Mouse (Mus musculus) left cerebral cortex, adult 18-20 months (tissue): ENCODE results near the gene Npdc1. TPM values are rescaled to one million over a fixed set of nuclear protein-coding genes. Genes with fewer than 3 reads are reported as not detected.
"Not testable (repeated sequence)": the region's sequence is repeated elsewhere in the genome, so short reads cannot be mapped to it uniquely, and the experiment has no call there.

Source experiments
- DNase-seq, 2 experiments: peaks; one replicate each; pipeline ENCODE4 v3.0.0; 2021 to 2022; ENCODE audit warnings: low spot score in 2 of 2, mixed read lengths in 1 of 2
- total RNA-seq, 2 experiments: library from RNA; stranded (reverse); gene quantifications; 2 replicates each; pipeline ENCODE4 v1.2.3; 2021

Npdc1 gene
- total RNA-seq, 2 experiments from 2014 or later = 328 to 341 TPM

- DNase-seq = no peak
Measured at GRCm38 (mm10) chr2:25394281-25395221, 4.6 kb upstream of the Npdc1 start.

DNA sequence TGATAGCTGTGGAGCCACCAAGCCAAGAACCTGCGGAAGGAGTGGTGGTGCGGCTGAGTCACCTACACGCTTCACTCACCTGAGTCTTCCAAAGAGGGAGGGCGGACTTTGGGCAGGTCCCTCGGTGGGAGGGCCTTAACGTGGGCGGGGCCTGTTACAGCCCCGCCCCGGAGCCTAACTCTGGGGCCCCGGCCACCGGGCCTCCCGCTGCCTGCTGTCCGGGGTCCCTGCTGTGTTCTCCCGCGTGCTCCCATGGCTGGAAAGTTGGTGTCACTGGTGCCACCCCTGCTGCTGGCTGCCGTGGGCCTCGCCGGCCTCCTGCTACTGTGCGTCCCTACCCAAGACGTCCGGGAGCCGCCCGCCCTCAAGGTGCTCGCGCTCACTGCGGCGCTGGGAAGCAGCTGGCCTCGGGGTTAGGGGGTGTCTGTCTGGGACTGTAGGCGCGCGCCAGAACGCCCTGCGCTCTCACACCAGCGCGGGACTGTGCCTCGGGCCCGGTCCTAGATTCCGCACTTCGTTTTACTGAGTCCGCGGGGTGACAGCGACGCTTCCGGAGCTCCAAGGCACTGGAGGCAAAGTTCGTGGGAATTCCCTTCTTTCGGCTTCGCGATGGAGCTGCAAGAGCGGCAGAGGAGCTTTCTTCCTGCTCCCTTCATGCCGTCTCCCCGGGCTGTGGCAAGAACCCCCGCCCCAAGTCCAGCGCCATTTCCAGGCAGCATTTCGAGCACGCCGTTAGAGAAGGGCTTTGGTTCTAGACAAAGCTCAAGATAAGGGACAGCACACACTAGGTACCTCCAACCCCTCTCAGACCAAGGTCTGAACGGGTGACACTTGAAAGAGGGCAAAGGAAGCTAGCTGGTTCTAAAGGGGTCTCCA, 3.2 kb upstream of the Npdc1 start, which contains the start of gene Entpd2:
Gene Entpd2, plus strand, starts transcription at position 154 of the 876 bp plus-strand sequence.
- no peak for DNase-seq

DNA sequence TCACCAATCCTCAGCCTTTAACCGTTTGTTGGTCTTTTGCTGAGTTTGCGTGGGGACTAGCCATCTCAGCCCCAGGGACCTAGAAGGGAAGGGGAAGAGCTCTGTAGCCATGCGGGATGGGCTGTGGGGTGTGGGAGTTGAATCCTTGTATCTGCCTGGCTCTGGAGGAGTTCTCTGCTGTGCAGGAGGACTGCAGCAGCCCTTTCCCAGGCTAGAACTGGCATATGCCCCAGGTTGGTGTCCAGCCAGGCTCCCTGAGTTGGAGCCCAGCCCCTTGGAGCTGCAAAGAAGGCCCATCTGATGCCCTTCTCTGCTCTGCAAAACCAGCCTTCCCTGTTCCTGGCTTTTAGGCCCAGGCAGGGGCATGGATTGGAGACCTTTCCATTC, 2.6 kb upstream of the Npdc1 start:
- DNase-seq = no peak

- DNase-seq = no peak
Measured at GRCm38 (mm10) chr2:25397010-25397409, 2.1 kb upstream of the Npdc1 start.

DNA sequence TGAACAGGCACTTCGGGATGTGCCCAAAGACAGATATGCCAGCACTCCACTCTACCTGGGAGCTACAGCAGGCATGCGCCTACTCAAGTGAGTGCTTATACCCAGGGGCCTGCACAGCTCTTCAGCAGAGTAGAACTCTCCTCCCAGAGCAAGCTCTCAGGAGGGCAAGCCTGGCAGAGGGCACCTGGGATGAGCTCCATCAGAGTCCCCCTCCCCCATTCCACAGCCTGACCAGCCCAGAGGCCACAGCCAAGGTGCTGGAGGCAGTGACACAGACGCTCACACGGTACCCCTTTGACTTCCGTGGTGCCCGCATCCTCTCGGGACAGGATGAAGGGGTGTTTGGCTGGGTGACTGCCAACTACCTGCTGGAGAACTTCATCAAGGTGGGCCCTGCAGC, 1.1 kb upstream of the Npdc1 start:
- no peak for DNase-seq

DNA sequence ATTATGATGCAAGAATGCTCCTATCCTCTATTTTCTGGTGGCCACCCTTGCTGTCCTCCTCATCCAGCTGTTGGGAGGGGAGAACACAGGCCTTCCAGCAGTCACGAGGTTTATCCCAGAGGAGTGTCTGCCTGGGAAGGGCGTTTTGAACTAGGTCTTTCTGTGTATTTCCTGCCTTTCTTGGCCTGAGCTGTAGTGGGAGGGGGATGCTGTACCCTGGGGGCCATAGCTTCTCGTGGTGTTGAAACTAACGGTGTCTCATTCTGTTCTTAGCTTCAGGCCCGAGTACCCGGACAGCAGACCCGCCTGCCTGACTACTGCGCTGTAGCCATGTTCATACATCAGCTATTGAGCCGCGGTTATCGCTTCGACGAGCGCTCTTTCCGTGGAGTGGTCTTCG, 1.1 kb downstream of the Npdc1 start:
- no peak for DNase-seq

DNA sequence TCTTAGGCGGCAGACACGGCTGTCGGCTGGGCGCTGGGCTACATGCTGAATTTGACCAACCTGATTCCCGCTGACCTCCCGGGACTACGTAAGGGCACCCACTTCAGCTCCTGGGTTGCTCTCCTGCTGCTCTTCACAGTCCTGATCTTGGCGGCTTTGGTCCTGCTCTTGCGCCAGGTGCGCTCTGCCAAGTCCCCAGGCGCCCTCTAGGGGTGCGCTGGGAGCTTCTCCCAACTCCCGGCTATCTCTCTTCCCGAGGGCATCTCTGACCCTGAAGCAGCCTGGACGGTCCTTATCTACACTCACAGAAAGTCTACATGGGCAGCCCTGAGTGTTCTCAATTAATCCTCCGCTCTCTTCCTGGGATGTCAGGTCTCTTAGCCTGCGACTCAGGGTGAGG, 1.6 kb downstream of the Npdc1 start:
- DNase-seq = peak; percentile 64 to 67

- DNase-seq = peak; percentile 47 to 60
Measured at GRCm38 (mm10) chr2:25402377-25402971, 3.3 kb downstream of the Npdc1 start.

DNA sequence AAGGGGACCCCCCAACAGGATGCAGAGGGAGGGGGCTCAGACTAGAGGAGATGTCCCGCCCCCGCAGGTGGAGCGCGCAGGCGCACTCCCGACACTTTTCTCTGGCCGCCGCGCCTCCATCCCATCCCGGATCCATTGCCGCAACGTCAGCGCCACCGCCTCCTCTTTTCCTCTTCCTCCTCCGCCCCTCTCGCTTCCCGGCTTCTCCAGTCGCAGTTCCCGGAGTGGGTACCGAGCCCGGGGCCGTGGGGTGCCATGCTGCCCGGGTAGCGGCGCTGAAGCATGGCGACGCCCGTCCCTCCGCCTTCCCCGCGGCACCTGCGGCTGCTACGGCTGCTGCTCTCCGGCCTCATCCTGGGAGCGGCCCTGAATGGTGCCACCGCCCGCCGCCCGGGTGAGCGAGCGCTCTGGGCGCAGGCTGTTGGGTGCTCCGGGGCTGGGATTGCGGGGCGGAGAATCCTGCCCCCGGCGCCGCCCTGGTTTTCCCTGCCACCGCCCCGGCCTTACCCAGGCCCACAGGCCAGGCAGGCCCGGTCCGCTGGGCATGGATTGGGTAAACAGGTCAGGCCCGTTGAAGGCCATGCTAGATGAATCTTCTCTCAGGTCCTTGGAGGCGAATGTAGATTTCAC, 3.9 kb downstream of the Npdc1 start:
- DNase-seq = peak; percentile 91 to 94

DNA sequence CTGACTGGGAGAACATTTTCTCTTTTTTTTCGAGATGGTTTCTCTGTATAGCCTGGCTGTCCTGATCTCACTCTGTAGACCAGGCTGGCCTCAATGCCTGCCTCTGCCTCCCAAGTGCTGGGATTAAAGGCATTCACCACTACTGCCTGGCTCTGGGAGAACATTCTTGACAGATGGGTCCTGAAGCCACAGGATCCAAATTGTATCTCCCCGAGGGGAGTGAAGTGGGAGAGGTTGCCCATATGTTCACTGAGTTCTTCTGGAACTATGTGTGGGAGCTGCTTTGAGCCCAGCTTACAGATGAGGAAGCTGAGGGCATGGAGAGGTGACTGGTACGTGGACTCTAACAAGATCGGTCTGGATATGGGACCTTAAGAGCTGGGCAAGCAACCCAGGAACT, 4.8 kb downstream of the Npdc1 start:
- no peak for DNase-seq

- no peak for DNase-seq
Measured at GRCm38 (mm10) chr2:25408908-25409307, 9.8 kb downstream of the Npdc1 start.

GRCm38 (mm10) chr2:25413436-25413835, 14.3 kb downstream of the Npdc1 start:
- not testable (repeated sequence) for DNase-seq

- DNase-seq = no peak
Measured at GRCm38 (mm10) chr2:25417426-25417825, 18.3 kb downstream of the Npdc1 start.

GRCm38 (mm10) chr2:25421896-25422295, 22.7 kb downstream of the Npdc1 start:
- peak; percentile 33 to 45 for DNase-seq

- no peak for DNase-seq
Measured at GRCm38 (mm10) chr2:25422587-25423410, 23.6 kb downstream of the Npdc1 start, which contains the start of gene Fut7. Gene Fut7 (plus strand): TSS chr2:25423267.

- no peak for DNase-seq
Measured at GRCm38 (mm10) chr2:25423626-25424025, 24.5 kb downstream of the Npdc1 start.

GRCm38 (mm10) chr2:25425481-25425880, 26.3 kb downstream of the Npdc1 start:
- no peak for DNase-seq

DNA sequence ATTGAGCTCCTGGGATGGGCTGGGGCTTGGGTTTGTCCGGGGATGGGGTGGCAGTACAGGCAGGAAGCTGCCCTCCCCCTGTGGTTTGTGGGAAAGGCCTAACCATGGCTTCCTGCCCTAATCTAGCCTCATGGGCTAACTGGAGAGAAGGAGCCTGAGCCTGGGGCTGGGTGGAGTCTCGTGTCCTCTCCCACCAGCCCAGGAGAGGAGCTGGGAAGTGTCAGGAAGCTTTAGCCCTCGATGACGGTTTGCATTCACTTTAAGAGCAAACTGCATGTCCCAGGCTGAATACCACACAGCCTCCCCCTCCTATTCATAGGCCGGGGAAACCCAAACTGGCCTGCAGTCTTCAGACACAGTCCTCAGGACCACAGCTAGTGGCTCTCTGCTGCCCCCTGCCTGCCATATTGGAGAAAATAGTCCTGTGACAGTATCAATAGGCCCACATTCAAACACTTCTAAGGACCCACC, 27.6 kb downstream of the Npdc1 start:
- DNase-seq = peak; percentile 64 to 72

- DNase-seq = no peak
Measured at GRCm38 (mm10) chr2:25427256-25427655, 28.1 kb downstream of the Npdc1 start.
